Mouse (Mus musculus): ENCODE results near the gene Bsdc1. TPM values are rescaled to one million over a fixed set of nuclear protein-coding genes. Genes with fewer than 3 reads are reported as not detected.
"Not testable (repeated sequence)": the region's sequence is repeated elsewhere in the genome, so short reads cannot be mapped to it uniquely, and the experiment has no call there.

Gene Bsdc1
- polyA plus RNA-seq, 1 experiment from 2014 or later = 21.8 TPM

- WGBS = 1% methylated on average over 39 of the region's 57 CpGs
Measured at GRCm38 (mm10) chr4:129513891-129514290, 52.5 kb downstream of the Bsdc1 start.

GRCm38 (mm10) chr4:129514300-129514898 is 53.0 kb downstream of the Bsdc1 start:
- peak overlapping the region; percentile 59 for H3K4me2 ChIP-seq (ENCODE audit: low read length)
- H3K27ac ChIP-seq (ENCODE audit: low read depth) = peak overlapping the region; percentile 95
- no peaks in the 10 kb centered on the region for H3K27me3 ChIP-seq (replicated peaks; ENCODE audit: control insufficient read depth, insufficient read depth, low read length)
- peak overlapping the region; percentile 99 for H3K9ac ChIP-seq (ENCODE audit: low read length)
- peaks cover 37% of the 10 kb centered on the region for H3K36me3 ChIP-seq (ENCODE audit: control insufficient read depth, insufficient read depth, low read length)
- H3K9me3 ChIP-seq (ENCODE audit: control insufficient read depth, low read length) = no peaks in the 10 kb centered on the region
- ATAC-seq (replicated peaks; ENCODE audit: low FRiP score, low TSS enrichment, low read depth) (peak; percentile 42; the same call in 1 of the 2 replicates), DNase-seq (ENCODE audit: low spot score) (peak; percentile 91)
- H3K4me1 ChIP-seq (replicated peaks; ENCODE audit: control insufficient read depth, insufficient read depth, low read length) = 0 out of 2 replicates have a peak, but pooled peaks cover 12% of the 10 kb centered on the region
- WGBS = under 1% methylated on average over 32 of the region's 35 CpGs
- peak overlapping the region; percentile 80 for H3K4me3 ChIP-seq (ENCODE audit: low read depth, low read length)

More at GRCm38 (mm10) chr4:129513891-129514290, 52.5 kb downstream of the Bsdc1 start:
- H3K27me3 ChIP-seq (replicated peaks; ENCODE audit: control insufficient read depth, insufficient read depth, low read length) = no peaks in the 10 kb centered on the region
- H3K36me3 ChIP-seq (ENCODE audit: control insufficient read depth, insufficient read depth, low read length) = peaks cover 36% of the 10 kb centered on the region
- H3K4me2 ChIP-seq (ENCODE audit: low read length) = peak overlapping the region; percentile 59
- H3K4me3 ChIP-seq (ENCODE audit: low read depth, low read length) = peak overlapping the region; percentile 80
- no peaks in the 10 kb centered on the region for H3K9me3 ChIP-seq (ENCODE audit: control insufficient read depth, low read length)
- H3K9ac ChIP-seq (ENCODE audit: low read length) = peak overlapping the region; percentile 99
- DNase-seq (ENCODE audit: low spot score) = no peak
- peak; percentile 32; the same call in 1 of the 2 replicates for ATAC-seq (replicated peaks; ENCODE audit: low FRiP score, low TSS enrichment, low read depth)
- H3K4me1 ChIP-seq (replicated peaks; ENCODE audit: control insufficient read depth, insufficient read depth, low read length) = 0 out of 2 replicates have a peak, but pooled peaks cover 13% of the 10 kb centered on the region
- H3K27ac ChIP-seq (ENCODE audit: low read depth) = peak overlapping the region; percentile 95

GRCm38 (mm10) chr4:129516925-129517324 is 55.5 kb downstream of the Bsdc1 start:
- WGBS = 45% methylated on average over 2 of the region's 2 CpGs
- Histone ChIP-seq H3K27me3 (replicated peaks; ENCODE audit: control insufficient read depth, insufficient read depth, low read length) (no peaks in the 10 kb centered on the region), H3K9ac (ENCODE audit: low read length) (no peak overlapping the region), H3K4me1 (replicated peaks; ENCODE audit: control insufficient read depth, insufficient read depth, low read length) (0 out of 2 replicates have a peak, but pooled peaks cover 12% of the 10 kb centered on the region), H3K4me3 (ENCODE audit: low read depth, low read length) (no peak overlapping the region), H3K9me3 (ENCODE audit: control insufficient read depth, low read length) (no peaks in the 10 kb centered on the region), H3K4me2 (ENCODE audit: low read length) (no peak overlapping the region), H3K36me3 (ENCODE audit: control insufficient read depth, insufficient read depth, low read length) (peaks cover 59% of the 10 kb centered on the region), H3K27ac (ENCODE audit: low read depth) (peak overlapping the region; percentile 38; the same call in 1 of the 2 replicates)
- no peak; the same call in 1 of the 2 replicates for ATAC-seq (replicated peaks; ENCODE audit: low FRiP score, low TSS enrichment, low read depth)
- DNase-seq (ENCODE audit: low spot score) = peak; percentile 72

GRCm38 (mm10) chr4:129518519-129518918 is 57.1 kb downstream of the Bsdc1 start:
- ATAC-seq (replicated peaks; ENCODE audit: low FRiP score, low TSS enrichment, low read depth) = no peak
- 92% methylated on average over 8 of the region's 8 CpGs for WGBS
- H3K4me1 ChIP-seq (replicated peaks; ENCODE audit: control insufficient read depth, insufficient read depth, low read length) = 0 out of 2 replicates have a peak, but pooled peaks cover 8% of the 10 kb centered on the region
- H3K36me3 ChIP-seq (ENCODE audit: control insufficient read depth, insufficient read depth, low read length) = peaks cover 75% of the 10 kb centered on the region
- no peaks in the 10 kb centered on the region for H3K27me3 ChIP-seq (replicated peaks; ENCODE audit: control insufficient read depth, insufficient read depth, low read length)
- no peak for DNase-seq (ENCODE audit: low spot score)
- H3K4me2 ChIP-seq (ENCODE audit: low read length) = no peak overlapping the region
- no peak overlapping the region for H3K9ac ChIP-seq (ENCODE audit: low read length)
- no peak overlapping the region for H3K4me3 ChIP-seq (ENCODE audit: low read depth, low read length)
- no peaks in the 10 kb centered on the region for H3K9me3 ChIP-seq (ENCODE audit: control insufficient read depth, low read length)
- no peak overlapping the region for H3K27ac ChIP-seq (ENCODE audit: low read depth)

GRCm38 (mm10) chr4:129525338-129525737 is 64.0 kb downstream of the Bsdc1 start:
- no peak for ATAC-seq (replicated peaks; ENCODE audit: low FRiP score, low TSS enrichment, low read depth)
- H3K9me3 ChIP-seq (ENCODE audit: control insufficient read depth, low read length) = no peaks in the 10 kb centered on the region
- no peaks in the 10 kb centered on the region for H3K4me1 ChIP-seq (replicated peaks; ENCODE audit: control insufficient read depth, insufficient read depth, low read length)
- peaks cover 92% of the 10 kb centered on the region for H3K36me3 ChIP-seq (ENCODE audit: control insufficient read depth, insufficient read depth, low read length)
- DNase-seq (ENCODE audit: low spot score) = no peak
- no peak overlapping the region for H3K9ac ChIP-seq (ENCODE audit: low read length)
- no peak overlapping the region for H3K4me3 ChIP-seq (ENCODE audit: low read depth, low read length)
- H3K27me3 ChIP-seq (replicated peaks; ENCODE audit: control insufficient read depth, insufficient read depth, low read length) = no peaks in the 10 kb centered on the region
- no peak overlapping the region for H3K27ac ChIP-seq (ENCODE audit: low read depth)
- H3K4me2 ChIP-seq (ENCODE audit: low read length) = no peak overlapping the region
- WGBS = 93% methylated on average over 5 of the region's 5 CpGs

GRCm38 (mm10) chr4:129525889-129526288 is 64.5 kb downstream of the Bsdc1 start:
- no peaks in the 10 kb centered on the region for H3K27me3 ChIP-seq (replicated peaks; ENCODE audit: control insufficient read depth, insufficient read depth, low read length)
- H3K36me3 ChIP-seq (ENCODE audit: control insufficient read depth, insufficient read depth, low read length) = peaks cover 94% of the 10 kb centered on the region
- H3K27ac ChIP-seq (ENCODE audit: low read depth) = no peak overlapping the region
- no peak overlapping the region for H3K4me3 ChIP-seq (ENCODE audit: low read depth, low read length)
- no peak overlapping the region for H3K4me2 ChIP-seq (ENCODE audit: low read length)
- H3K9me3 ChIP-seq (ENCODE audit: control insufficient read depth, low read length) = no peaks in the 10 kb centered on the region
- 0 out of 2 replicates have a peak, but pooled peaks have one; percentile 12 for ATAC-seq (replicated peaks; ENCODE audit: low FRiP score, low TSS enrichment, low read depth)
- H3K9ac ChIP-seq (ENCODE audit: low read length) = no peak overlapping the region
- DNase-seq (ENCODE audit: low spot score) = no peak
- 80% methylated on average over 3 of the region's 3 CpGs for WGBS
- H3K4me1 ChIP-seq (replicated peaks; ENCODE audit: control insufficient read depth, insufficient read depth, low read length) = no peaks in the 10 kb centered on the region

- not testable (repeated sequence) for H3K4me1 ChIP-seq (replicated peaks; ENCODE audit: control insufficient read depth, insufficient read depth, low read length); H3K9ac ChIP-seq (ENCODE audit: low read length); H3K27me3 ChIP-seq (replicated peaks; ENCODE audit: control insufficient read depth, insufficient read depth, low read length); H3K4me3 ChIP-seq (ENCODE audit: low read depth, low read length); DNase-seq (ENCODE audit: low spot score); H3K9me3 ChIP-seq (ENCODE audit: control insufficient read depth, low read length); ATAC-seq (replicated peaks; ENCODE audit: low FRiP score, low TSS enrichment, low read depth); H3K27ac ChIP-seq (ENCODE audit: low read depth); H3K4me2 ChIP-seq (ENCODE audit: low read length)
- H3K36me3 ChIP-seq (ENCODE audit: control insufficient read depth, insufficient read depth, low read length) = peaks cover 88% of the 10 kb centered on the region
- 94% methylated on average over 5 of the region's 6 CpGs for WGBS
Measured at GRCm38 (mm10) chr4:129528901-129529300, 67.5 kb downstream of the Bsdc1 start.
